Mouse (Mus musculus) stomach, postnatal 0 days (tissue): ENCODE data around the gene Ube2f.

Source experiments
- CTCF ChIP-seq: IDR thresholded peaks from 2 replicates; pipeline ENCODE4 v1.5.1; 2016; ENCODE audit warnings: antibody characterized with exemption, low read depth, mild to moderate bottlenecking, moderate library complexity
- EP300 ChIP-seq: optimal IDR thresholded peaks from 2 replicates; pipeline ENCODE3; 2016; ENCODE audit warnings: antibody characterized with exemption

DNA sequence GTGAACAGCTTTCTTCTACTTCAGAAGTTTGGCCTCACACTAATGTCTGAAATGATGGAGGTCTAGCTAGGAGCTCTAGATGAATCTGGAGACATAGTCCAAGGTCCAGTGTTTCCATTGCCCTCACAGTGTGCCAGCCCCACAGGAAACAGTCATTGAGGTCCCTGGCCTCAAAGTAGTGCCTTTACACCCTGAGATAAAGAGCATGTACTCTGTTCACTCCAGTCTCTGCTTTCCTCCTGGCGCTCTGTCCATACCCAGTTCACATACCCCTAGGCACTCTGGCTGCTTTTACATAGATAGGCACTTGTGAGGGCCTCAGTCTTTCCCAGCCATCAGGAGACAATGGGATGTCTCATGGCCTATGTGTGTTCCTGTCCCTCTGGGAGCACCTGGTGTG lies 39.3 kb downstream of the Ube2f start:
- TF ChIP-seq CTCF (no peak), EP300 (no peak)
